Comparison of ENCODE assay signal across 27 mouse cellular contexts in the genomic region with DNA sequence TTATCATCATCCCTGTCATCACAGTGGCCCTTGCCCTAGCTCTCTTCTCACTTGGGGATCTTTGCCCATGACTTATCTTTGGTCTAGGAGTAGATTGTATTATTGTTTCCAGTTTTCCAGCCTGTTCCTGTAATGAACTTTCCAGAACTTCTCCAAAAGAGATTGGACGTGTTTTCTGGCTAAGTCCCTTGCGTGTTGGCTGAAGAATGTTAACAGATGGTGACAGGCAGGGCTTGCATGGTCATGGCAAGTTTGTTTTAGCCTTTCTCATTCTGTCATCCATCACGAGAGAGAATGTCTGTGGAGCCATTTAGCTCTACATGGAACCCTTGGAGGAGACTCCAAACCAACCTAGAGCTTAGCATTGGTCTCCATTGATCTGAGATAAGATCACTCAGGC.
DNase-seq lines count a peak whose midpoint lies in the region; ATAC-seq and TF ChIP-seq lines count a peak whose summit lies in the region.
"Had no signal": no experiment of that assay in that cellular context is flagged by ENCODE, and none has a peak within 500 bp of the region (broad histone marks: within the 10 kb centered on the region; RNA-seq: fewer than 3 reads in every experiment).

No protein-coding gene starts in this region.

- peaks cover 30% of the 10 kb centered on the region for H3K4me1 ChIP-seq in heart, postnatal 0 days (ENCODE audit: control insufficient read depth, insufficient read depth)
- H3K4me1 ChIP-seq: forebrain, embryonic 12.5 days; limb, embryonic 15.5 days had no signal

- TF ChIP-seq CTCF in layer of hippocampus, adult 2 months (conservative IDR thresholded peaks at IDR 0.05), result no peak
- TF ChIP-seq CTCF in heart, postnatal 0 days (IDR thresholded peaks at IDR 0.05; ENCODE audit: low read depth), result no peak

- intact Hi-C loops in gastrocnemius, postnatal 36 days (cut with DNase I), result no loop called here

- no peak overlapping the region for H3K4me3 ChIP-seq in layer of hippocampus, adult 2 months
- H3K4me3 ChIP-seq in heart, postnatal 0 days (ENCODE audit: low read depth, low read length), result no peak overlapping the region
- H3K4me3 ChIP-seq: embryonic facial prominence, embryonic 13.5 days; erythroblast, embryonic 14.5 days; forebrain, embryonic 12.5 days; limb, embryonic 15.5 days had no signal

- no peak for ATAC-seq in cerebellum, adult (ENCODE audit: insufficient number of reproducible peaks, low FRiP score, low TSS enrichment)
- ATAC-seq in heart, postnatal 0 days (ENCODE audit: insufficient read depth, low read depth), result no peak
- ATAC-seq: activated CD4-positive, CD25-positive, alpha-beta regulatory T cell, adult 4 months had no signal

- peak overlapping the region; percentile 68 for H3K27ac ChIP-seq in layer of hippocampus, adult 2 months
- H3K27ac ChIP-seq in heart, postnatal 0 days (ENCODE audit: low read depth), result 0 out of 2 replicates have a peak overlapping the region, but pooled peaks have one; percentile 12
- H3K27ac ChIP-seq: embryonic facial prominence, embryonic 13.5 days; forebrain, embryonic 12.5 days; hindbrain, embryonic 14.5 days; kidney, postnatal 0 days; limb, embryonic 15.5 days; liver, embryonic 14.5 days had no signal

- no peak overlapping the region for H3K9ac ChIP-seq in heart, postnatal 0 days (replicated peaks; ENCODE audit: low read depth, low read length)
- H3K9ac ChIP-seq: embryonic facial prominence, embryonic 13.5 days; forebrain, embryonic 12.5 days; hindbrain, embryonic 14.5 days; limb, embryonic 15.5 days; liver, embryonic 14.5 days; lung, embryonic 14.5 days had no signal

- H3K36me3 ChIP-seq in heart, postnatal 0 days (replicated peaks; ENCODE audit: control insufficient read depth, insufficient read depth, low read length), result no peaks in the 10 kb centered on the region
- H3K36me3 ChIP-seq: embryonic facial prominence, embryonic 13.5 days; forebrain, embryonic 12.5 days; limb, embryonic 15.5 days had no signal

- 55% methylated on average over 3 of the region's 3 CpGs for WGBS in heart, postnatal 0 days

- H3K9me3 ChIP-seq in heart, postnatal 0 days (replicated peaks; ENCODE audit: control insufficient read depth, low read length), result no peaks in the 10 kb centered on the region
- H3K9me3 ChIP-seq: embryonic facial prominence, embryonic 13.5 days; forebrain, embryonic 12.5 days; limb, embryonic 15.5 days had no signal

- H3K27me3 ChIP-seq in heart, postnatal 0 days (ENCODE audit: control insufficient read depth, insufficient read depth, low read length), result no peaks in the 10 kb centered on the region
- H3K27me3 ChIP-seq: embryonic facial prominence, embryonic 13.5 days; forebrain, embryonic 12.5 days; limb, embryonic 15.5 days had no signal

- TF ChIP-seq EP300 in heart, postnatal 0 days (IDR thresholded peaks at IDR 0.05; ENCODE audit: low read depth), result no peak

- H3K4me2 ChIP-seq in heart, postnatal 0 days (ENCODE audit: low read depth, low read length), result no peak overlapping the region
- H3K4me2 ChIP-seq: embryonic facial prominence, embryonic 13.5 days; forebrain, embryonic 12.5 days; hindbrain, embryonic 14.5 days; limb, embryonic 15.5 days; lung, embryonic 14.5 days had no signal

- DNase-seq in cerebellum, postnatal 10 days, result peak; percentile 73 to 78
- DNase-seq in gastrocnemius, postnatal 25 days, result peak; percentile 27
- DNase-seq in gastrocnemius, postnatal 36 days, result no peak
- no peak for DNase-seq in layer of hippocampus, adult 2 months (ENCODE audit: low spot score in 2 of 2)
- no peak for DNase-seq in layer of hippocampus, adult 9-11 months
- no peak for DNase-seq in heart, postnatal 0 days (ENCODE audit: low spot score)
- no peak for DNase-seq in embryo, embryonic 10.5 days (ENCODE audit: low spot score)
- DNase-seq: adrenal gland, postnatal 10 days; cerebellum, adult 9-10 months; embryo, embryonic 11 days; kidney, adult 2 months; left cerebral cortex, postnatal 4 days; lung, embryonic 14.5 days; lung, postnatal 36 days; midbrain, embryonic 14.5 days; right cerebral cortex, postnatal 14 days; spleen, adult 18-20 months; thymus, postnatal 14 days had no signal

Comparison
In these comparisons a context has a peak if more than half of its experiments do, and no peak if none do; other contexts are left out.
1. DNase-seq: peak in cerebellum, postnatal 10 days (2 of 2) and gastrocnemius, postnatal 25 days (single experiment); none in gastrocnemius, postnatal 36 days (0 of 2), layer of hippocampus, adult 2 months (0 of 2), layer of hippocampus, adult 9-11 months (single experiment), heart, postnatal 0 days (single experiment) and embryo, embryonic 10.5 days (single experiment).